Mouse (Mus musculus) left cerebral cortex, adult 2 months (tissue): Measurements from ENCODE around the gene Cfap126. TPM values are rescaled to one million over a fixed set of nuclear protein-coding genes. Genes with fewer than 3 reads are reported as not detected.

Experiments
- DNase-seq, 2 experiments: peaks; one replicate each; pipeline ENCODE4 v3.0.0; 2021 to 2022; ENCODE audit warnings: low spot score in 2 of 2, mixed read lengths in 1 of 2; ENCODE audit errors: extremely low spot score in 1 of 2
- H3K27ac ChIP-seq: fragments of 200-600 bp; 2 replicates; pipeline ENCODE4 v1.8.1; 2022
- H3K4me3 ChIP-seq: fragments of 200-600 bp; 2 replicates; pipeline ENCODE4 v1.8.1; 2022
- CTCF ChIP-seq: fragments of 200-600 bp; IDR thresholded peaks from 2 replicates; pipeline ENCODE4 v1.8.1; 2022; ENCODE audit warnings: antibody characterized with exemption, mild to moderate bottlenecking, moderate library complexity
- intact Hi-C: fragments of 180-260 bp; cut with DNase I; formaldehyde crosslinking; loops from one replicate; pipeline ENCODE4 v1.15.1; 2025
- microRNA-seq, 2 experiments: library from miRNA; unstranded; fragments of <30 nt; microRNA quantifications; one replicate each; pipeline ENCODE4 v1.2.0; 2021
- total RNA-seq, 2 experiments: library from RNA; stranded (reverse); gene quantifications; 2 replicates each; pipeline ENCODE4 v1.2.3; 2021

Gene Cfap126
- total RNA-seq, 2 experiments from 2014 or later = 1.5 TPM; not detected in 1

DNA sequence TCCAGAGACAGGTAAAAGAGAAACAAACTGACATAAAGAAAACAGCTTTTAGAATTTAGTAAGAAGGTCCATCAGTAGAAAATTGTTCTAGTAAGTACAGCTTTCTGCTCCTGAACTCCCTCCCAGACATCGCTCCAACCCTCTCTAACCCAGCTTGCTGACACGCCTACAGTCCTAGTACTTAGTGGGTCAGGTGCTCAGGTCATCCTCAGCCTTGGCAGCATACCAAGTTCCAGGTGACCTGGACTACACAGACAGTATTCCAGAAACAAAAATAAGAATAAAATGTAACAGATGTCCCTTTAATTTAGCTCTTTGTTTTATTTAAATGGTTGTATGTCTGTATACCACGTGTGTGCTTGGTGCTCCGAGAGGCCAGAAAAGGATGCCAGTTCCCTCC is 38.2 kb downstream of the Cfap126 start:
- Histone ChIP-seq H3K4me3 (no peak overlapping the region), H3K27ac (peak overlapping the region; percentile 99; the same call in 1 of the 2 replicates)
- TF ChIP-seq CTCF = no peak
- intact Hi-C loops = loop anchor here (5.0 kb wide), 1 partner anchor 45 kb away; the partner anchor contains the start of gene Pcp4l1
- DNase-seq = no peak

DNA sequence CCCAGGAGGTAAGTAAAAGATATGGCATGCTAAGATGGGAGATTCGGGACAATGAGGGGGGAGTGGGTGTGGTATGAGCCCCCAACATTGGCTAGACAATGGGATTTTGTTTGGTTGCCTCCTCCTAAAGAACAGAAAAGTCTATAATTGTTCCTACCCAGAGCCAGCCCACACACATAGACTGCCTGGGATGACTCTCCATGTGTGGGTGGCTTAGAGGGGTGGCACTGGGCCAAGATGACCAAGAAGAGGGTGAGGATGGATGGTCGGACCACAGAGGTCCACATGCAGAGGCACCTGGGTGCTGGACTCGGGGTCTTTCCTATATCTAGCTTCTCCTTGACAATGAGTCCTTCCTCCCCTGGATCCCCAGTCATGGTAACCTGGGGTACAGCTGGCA is 42.9 kb downstream of the Cfap126 start:
- Histone ChIP-seq H3K27ac (no peak overlapping the region), H3K4me3 (no peak overlapping the region)
- TF ChIP-seq CTCF = no peak
- intact Hi-C loops = no loop called here
- peak in 1 of 2 experiments; percentile 21 for DNase-seq

DNA sequence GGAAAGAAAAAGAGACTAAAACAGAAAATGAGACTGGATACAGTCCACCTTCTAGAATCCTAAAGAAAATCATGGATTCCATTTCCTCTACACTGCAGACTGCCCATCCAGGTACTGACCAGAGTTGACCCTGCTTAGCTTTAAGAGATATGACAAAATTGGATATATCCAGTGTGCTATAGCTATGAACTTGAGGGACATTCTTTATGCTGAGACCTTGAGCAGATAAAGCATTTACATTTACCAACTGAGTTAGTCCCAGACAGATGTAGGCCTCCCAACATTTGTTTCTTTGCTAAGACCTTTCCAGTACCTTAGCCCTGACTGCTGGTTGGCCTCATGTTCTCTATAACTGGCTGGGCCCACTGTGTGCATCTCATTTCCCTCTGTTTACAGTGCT is 44.2 kb downstream of the Cfap126 start:
- intact Hi-C loops = loop anchor here (2.0 kb wide), 1 partner anchor 59 kb away; no protein-coding TSS in a partner anchor
- Histone ChIP-seq H3K4me3 (no peak overlapping the region), H3K27ac (no peak overlapping the region)
- DNase-seq = no peak
- no peak for TF ChIP-seq CTCF

DNA sequence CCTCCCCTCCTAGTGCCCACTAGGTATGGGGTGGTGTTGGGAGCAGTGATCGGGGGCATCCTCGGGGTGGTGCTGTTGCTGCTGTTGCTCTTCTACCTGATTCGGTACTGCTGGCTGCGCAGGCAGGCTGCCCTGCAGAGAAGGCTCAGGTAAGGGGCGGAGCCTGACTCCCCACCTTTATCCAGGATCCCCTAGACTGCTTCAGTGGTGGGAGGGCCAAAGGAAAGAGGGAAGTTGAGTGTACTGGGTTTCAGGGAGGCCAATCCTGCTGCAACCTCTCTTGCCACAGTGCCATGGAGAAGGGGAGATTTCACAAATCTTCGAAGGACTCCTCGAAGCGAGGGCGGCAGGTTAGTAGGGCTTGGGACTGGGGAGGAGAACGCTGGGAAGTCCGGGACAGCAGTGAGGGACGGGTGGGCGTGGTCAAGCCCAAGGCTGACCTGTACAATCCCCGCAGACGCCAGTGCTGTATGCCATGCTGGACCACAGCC is 45.8 kb downstream of the Cfap126 start:
- TF ChIP-seq CTCF = no peak; the same call in 1 of the 2 replicates
- DNase-seq = no peak
- no peak overlapping the region for H3K4me3 ChIP-seq
- intact Hi-C loops = loop anchor here (2.0 kb wide), 1 partner anchor 57 kb away; no protein-coding TSS in a partner anchor
- H3K27ac ChIP-seq = no peak overlapping the region

DNA sequence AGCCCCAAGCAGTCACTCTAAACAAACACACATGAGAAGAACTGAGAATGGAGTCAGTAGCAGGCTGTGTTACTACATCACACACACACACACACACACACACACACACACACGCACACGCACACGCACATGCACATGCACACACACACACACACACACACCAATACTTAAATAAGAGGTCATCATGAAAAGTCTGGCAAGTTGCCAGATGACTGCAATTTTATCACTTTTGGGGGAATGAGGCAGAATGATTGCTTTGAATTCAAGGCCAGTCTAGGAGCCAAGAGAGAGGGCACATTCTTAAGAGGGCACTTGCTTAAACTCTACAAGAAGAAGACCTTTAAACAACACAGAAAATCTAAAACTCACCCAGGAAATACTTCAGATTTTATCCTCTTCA is 48.8 kb downstream of the Cfap126 start:
- no peak overlapping the region for H3K4me3 ChIP-seq
- H3K27ac ChIP-seq = no peak overlapping the region
- intact Hi-C loops = no loop called here
- no peak for TF ChIP-seq CTCF
- DNase-seq = no peak

DNA sequence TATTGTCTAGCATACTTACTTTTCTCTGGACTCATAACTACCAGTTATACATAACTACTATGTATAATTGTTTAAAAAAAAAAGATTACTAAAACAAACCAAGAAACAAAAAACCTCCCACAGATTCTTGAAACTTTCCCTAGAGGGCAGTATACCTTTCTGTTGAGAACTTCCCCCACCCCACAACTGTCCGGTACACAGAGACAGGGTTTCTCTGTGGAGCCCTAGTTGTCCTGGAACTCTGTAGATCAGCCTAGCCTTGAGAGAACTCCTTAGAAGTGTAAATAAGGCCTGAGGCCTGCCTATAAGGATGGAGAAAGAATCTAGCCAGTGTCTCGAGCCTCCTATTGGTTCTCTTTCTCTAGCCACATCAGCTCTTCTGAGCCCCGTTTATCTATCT is 50.5 kb downstream of the Cfap126 start:
- Histone ChIP-seq H3K27ac (no peak overlapping the region), H3K4me3 (no peak overlapping the region)
- DNase-seq = no peak
- TF ChIP-seq CTCF = peak; percentile 63
- intact Hi-C loops = loop anchor here (1.0 kb wide), 1 partner anchor 57 kb away; no protein-coding TSS in a partner anchor

DNA sequence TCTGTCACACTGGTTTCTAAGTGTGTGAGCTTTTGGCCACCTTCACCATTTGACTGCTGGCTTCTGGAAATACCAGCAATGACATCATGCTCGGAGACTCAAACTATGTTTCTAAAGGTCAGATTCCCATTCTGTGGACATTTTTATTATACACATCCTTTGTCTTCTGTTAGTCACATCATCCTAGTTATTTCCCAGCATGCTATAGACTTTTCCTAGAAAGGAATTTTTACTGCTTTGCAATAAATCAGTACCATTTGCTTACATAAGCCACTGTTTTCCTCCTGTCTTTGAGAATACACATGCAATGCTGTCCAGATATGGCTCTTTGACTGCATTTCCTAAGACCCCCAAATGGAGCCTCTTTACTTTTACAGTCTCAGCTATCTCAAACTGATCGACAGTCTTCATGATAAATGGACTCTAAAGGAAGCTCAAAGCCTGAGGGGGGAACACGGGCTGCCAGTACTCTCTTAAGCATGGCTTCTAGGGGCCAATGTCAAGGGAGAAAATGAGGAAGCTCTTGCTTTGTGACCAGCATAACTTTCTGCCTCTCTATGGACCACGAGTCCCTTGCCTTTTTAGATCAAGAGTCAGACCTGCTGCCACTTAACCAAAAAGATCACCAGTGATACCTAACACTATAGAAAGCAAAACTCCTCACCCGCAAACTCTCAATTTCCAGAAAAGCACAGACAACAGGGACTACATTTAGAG is 52.1 kb downstream of the Cfap126 start:
- H3K27ac ChIP-seq = no peak overlapping the region
- DNase-seq = no peak
- intact Hi-C loops = no loop called here

DNA sequence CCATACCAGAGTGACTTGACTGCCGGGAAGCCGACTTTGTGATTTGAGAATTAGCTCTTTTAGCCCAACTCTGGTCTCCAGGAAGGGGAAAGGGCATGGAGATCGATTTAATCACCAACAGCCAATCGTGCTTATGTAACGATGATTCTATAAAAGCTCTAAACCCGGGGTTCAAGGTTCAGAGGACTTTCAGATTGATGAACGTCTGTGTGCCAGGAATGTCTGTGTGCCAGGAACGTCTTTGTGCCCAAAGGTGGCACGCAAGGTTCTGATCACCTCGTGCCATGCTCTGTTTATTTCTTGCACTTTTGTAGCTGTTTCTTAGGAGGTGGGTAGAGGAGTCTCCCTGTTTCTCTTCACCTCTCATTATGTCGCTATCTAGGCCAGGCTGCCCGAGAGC is 55.2 kb downstream of the Cfap126 start:
- H3K27ac ChIP-seq = no peak overlapping the region
- no peak for TF ChIP-seq CTCF
- H3K4me3 ChIP-seq = no peak overlapping the region
- intact Hi-C loops = no loop called here
- DNase-seq = no peak

More for the DNA sequence above, 52.1 kb downstream of the Cfap126 start:
- H3K4me3 ChIP-seq = no peak overlapping the region
- no peak for TF ChIP-seq CTCF

DNA sequence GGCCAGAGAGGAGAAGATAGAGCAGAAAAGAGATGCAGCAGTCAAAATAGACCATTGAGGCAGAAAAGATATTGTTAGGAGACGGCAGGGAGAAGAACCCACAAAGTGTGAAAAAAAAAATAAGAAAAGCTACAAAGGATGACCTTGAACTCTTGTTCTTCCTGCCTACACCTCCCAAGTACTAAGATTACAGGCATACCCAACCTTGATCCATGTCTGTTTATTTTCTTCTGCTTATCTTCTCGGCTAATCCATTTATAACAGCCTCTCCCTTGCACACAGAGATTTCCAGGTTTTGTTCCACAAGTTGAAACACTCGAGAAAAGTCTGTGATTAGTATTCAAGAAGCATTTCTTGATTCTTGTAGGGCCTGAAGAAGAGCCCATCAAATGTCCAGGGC is 56.2 kb downstream of the Cfap126 start:
- no peak for TF ChIP-seq CTCF
- Histone ChIP-seq H3K27ac (0 out of 2 replicates have a peak overlapping the region, but pooled peaks have one; percentile 40), H3K4me3 (no peak overlapping the region)
- intact Hi-C loops = no loop called here
- no peak for DNase-seq

DNA sequence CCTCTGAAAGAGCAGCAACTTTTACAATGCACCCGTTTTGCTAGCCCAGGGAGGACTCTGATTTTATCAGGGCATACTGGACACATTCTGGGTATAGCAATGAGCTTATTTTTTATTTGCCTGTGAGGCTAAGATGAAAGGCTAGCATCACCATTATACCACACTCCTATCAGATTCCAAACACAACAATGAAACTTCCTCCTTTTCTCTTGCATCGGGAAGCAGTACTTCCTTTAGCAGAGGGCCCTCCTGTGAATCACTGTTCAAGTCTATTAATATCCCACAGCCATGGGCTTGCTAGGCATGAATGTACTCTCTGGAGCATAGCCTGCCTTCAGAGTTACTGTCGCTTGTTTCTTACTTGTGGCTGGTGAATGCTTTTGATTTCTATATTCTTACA is 57.4 kb downstream of the Cfap126 start:
- DNase-seq = no peak

DNA sequence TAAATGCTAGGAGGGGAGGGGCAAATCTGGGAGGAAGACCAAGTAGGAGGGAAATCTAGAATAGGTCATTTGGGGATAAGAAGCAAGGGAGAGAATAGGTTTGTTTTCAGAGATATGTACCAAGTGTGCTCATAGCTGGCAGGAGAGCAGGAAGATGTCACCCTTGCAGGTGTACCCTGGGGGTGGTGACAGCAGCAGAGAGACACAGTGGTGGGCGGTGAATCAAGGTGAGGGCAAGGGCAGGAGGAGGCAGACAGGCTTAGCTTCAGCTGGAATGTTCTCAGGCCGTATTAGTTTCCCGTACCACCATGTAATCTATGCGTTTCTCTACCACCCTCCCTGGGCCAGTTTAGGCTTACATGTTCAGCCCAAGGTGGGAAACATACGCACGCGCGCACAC is 59.1 kb downstream of the Cfap126 start:
- Histone ChIP-seq H3K4me3 (no peak overlapping the region), H3K27ac (no peak overlapping the region)
- intact Hi-C loops = no loop called here
- no peak for TF ChIP-seq CTCF
- no peak for DNase-seq

More for the DNA sequence above, 57.4 kb downstream of the Cfap126 start:
- TF ChIP-seq CTCF = no peak
- Histone ChIP-seq H3K27ac (no peak overlapping the region; the same call in 1 of the 2 replicates), H3K4me3 (no peak overlapping the region)
- intact Hi-C loops = no loop called here

Small RNA genes lying within 50 kb of the gene (microRNA-seq; reads per million reads assigned to microRNA genes)
- gene Gm27552 (0 reads per million in 2 experiments), gene Gm27844 (0 reads per million in 2 experiments), gene Mir6546 (0.49 to 1.4 reads per million in 2 experiments)

Other genes with a start within 250 kb of the Cfap126 start
- 10 to 100 TPM; 52.7 to 59.5 TPM for gene Atf6, start 246.1 kb upstream of the Cfap126 start, total RNA-seq
- gene Gm26620, start 228.9 kb upstream of the Cfap126 start, total RNA-seq = under 1 TPM; 0.45 to 0.58 TPM
- 10 to 100 TPM; 14.3 to 15.5 TPM for gene Dusp12, start 228.4 kb upstream of the Cfap126 start, total RNA-seq
- under 1 TPM; 0.97 to 0.98 TPM for gene Fcrlb, start 201.0 kb upstream of the Cfap126 start, total RNA-seq
- not detected for gene Fcrla, start 186.3 kb upstream of the Cfap126 start, total RNA-seq
- gene Fcgr2b, start 137.4 kb upstream of the Cfap126 start, total RNA-seq = 1 to 10 TPM; 4.7 to 5.0 TPM
- gene Fcgr4, start 95.0 kb upstream of the Cfap126 start, total RNA-seq = under 1 TPM in 1 of 2 experiments, not detected in 1; 0.36 TPM
- 10 to 100 TPM; 11.6 to 14.3 TPM for gene Fcgr3, start 49.0 kb upstream of the Cfap126 start, total RNA-seq
- gene Sdhc, start 36.7 kb downstream of the Cfap126 start, total RNA-seq = 100 to 1,000 TPM; 194 to 195 TPM
- not detected for gene Mpz, start 36.8 kb downstream of the Cfap126 start, total RNA-seq
- gene Pcp4l1, start 82.3 kb downstream of the Cfap126 start, total RNA-seq = 100 to 1,000 TPM in 1 of 2 experiments, 10 to 100 TPM in 1; 76.7 to 113 TPM
- under 1 TPM; 0.19 to 0.23 TPM for gene Nr1i3, start 100.1 kb downstream of the Cfap126 start, total RNA-seq
- 10 to 100 TPM; 86.4 to 91.2 TPM for gene Tomm40l, start 108.6 kb downstream of the Cfap126 start, total RNA-seq
- 1 to 10 TPM; 1.5 to 2.2 TPM for gene Apoa2, start 111.1 kb downstream of the Cfap126 start, total RNA-seq
- 10 to 100 TPM; 12.6 to 14.4 TPM for gene Fcer1g, start 120.4 kb downstream of the Cfap126 start, total RNA-seq
- 1 to 10 TPM; 6.7 to 8.6 TPM for gene Adamts4, start 136.5 kb downstream of the Cfap126 start, total RNA-seq
- 100 to 1,000 TPM; 267 to 272 TPM for gene Ndufs2, start 137.5 kb downstream of the Cfap126 start, total RNA-seq
- 10 to 100 TPM; 57.0 to 69.2 TPM for gene B4galt3, start 156.4 kb downstream of the Cfap126 start, total RNA-seq
- gene Ppox, start 167.3 kb downstream of the Cfap126 start, total RNA-seq = 10 to 100 TPM; 26.0 to 32.1 TPM
- gene Usp21, start 174.1 kb downstream of the Cfap126 start, total RNA-seq = 10 to 100 TPM; 59.8 to 65.7 TPM
- gene Ufc1, start 181.1 kb downstream of the Cfap126 start, total RNA-seq = 100 to 1,000 TPM; 101 to 108 TPM
- 10 to 100 TPM; 40.4 to 40.9 TPM for gene Dedd, start 215.2 kb downstream of the Cfap126 start, total RNA-seq
- 10 to 100 TPM; 43.3 to 44.3 TPM for gene Nit1, start 231.7 kb downstream of the Cfap126 start, total RNA-seq
- 100 to 1,000 TPM; 186 to 191 TPM for gene Pfdn2, start 231.8 kb downstream of the Cfap126 start, total RNA-seq
- gene Klhdc9, start 246.9 kb downstream of the Cfap126 start, total RNA-seq = 1 to 10 TPM; 6.2 to 7.1 TPM